Mouse (Mus musculus) embryonic facial prominence, embryonic 12.5 days (tissue): ENCODE data around the gene Klf6. TPM values are rescaled to one million over a fixed set of nuclear protein-coding genes. Genes with fewer than 3 reads are reported as not detected.

Source experiments
- ATAC-seq: fragments of 200-750 bp; cut with Nextera tagmentation; 2 replicates; pipeline ENCODE4 v1.8.0; 2017; ENCODE audit not compliant: insufficient number of reproducible peaks, insufficient read depth, low FRiP score, low TSS enrichment
- H3K27ac ChIP-seq: fragments of 300-500 bp; sonication (generic); 2 replicates; pipeline ENCODE4 v1.5.1; 2016; ENCODE audit warnings: mild to moderate bottlenecking
- H3K27me3 ChIP-seq: fragments of 300-500 bp; sonication (generic); 2 replicates; pipeline ENCODE4 v1.6.1; 2016; ENCODE audit warnings: mild to moderate bottlenecking, moderate library complexity
- H3K36me3 ChIP-seq: fragments of 300-500 bp; sonication (generic); 2 replicates; pipeline ENCODE4 v1.6.1; 2016; ENCODE audit warnings: mild to moderate bottlenecking
- H3K4me1 ChIP-seq: fragments of 300-500 bp; sonication (generic); 2 replicates; pipeline ENCODE4 v1.6.1; 2016
- H3K4me2 ChIP-seq: fragments of 300-500 bp; sonication (generic); replicated peaks from 2 replicates; pipeline ENCODE4 v1.6.1; 2016; ENCODE audit warnings: mild to moderate bottlenecking, moderate library complexity
- H3K4me3 ChIP-seq: fragments of 300-500 bp; sonication (generic); 2 replicates; pipeline ENCODE4 v1.5.1; 2016; ENCODE audit warnings: mild to moderate bottlenecking
- H3K9ac ChIP-seq: fragments of 300-500 bp; sonication (generic); 2 replicates; pipeline ENCODE4 v1.6.1; 2016; ENCODE audit warnings: mild to moderate bottlenecking, moderate library complexity
- H3K9me3 ChIP-seq: fragments of 300-500 bp; sonication (generic); 2 replicates; pipeline ENCODE4 v1.6.1; 2016; ENCODE audit warnings: mild to moderate bottlenecking, moderate library complexity
- WGBS: fragments of 180-500 bp; shearing (Covaris S2); methylation state at CpG from one replicate; pipeline ENCODE4 v1.1.7; 2016; 5-methylcytosine and 5-hydroxymethylcytosine counted together
- microRNA-seq: library from miRNA; unstranded; fragments of <30 nt; microRNA quantifications from one replicate; pipeline ENCODE4, GENCODE M21; 2017
- polyA plus RNA-seq: library from polyadenylated mRNA; unstranded; fragments of >200 nt; fragmentation: Nextera tagmentation; extraction: Ambion mirVana; gene quantifications from 2 replicates; pipeline ENCODE4 v1.2.1, GENCODE M21; 2016

Klf6 gene
- polyA plus RNA-seq, 1 experiment from 2014 or later: 60.8 TPM

DNA sequence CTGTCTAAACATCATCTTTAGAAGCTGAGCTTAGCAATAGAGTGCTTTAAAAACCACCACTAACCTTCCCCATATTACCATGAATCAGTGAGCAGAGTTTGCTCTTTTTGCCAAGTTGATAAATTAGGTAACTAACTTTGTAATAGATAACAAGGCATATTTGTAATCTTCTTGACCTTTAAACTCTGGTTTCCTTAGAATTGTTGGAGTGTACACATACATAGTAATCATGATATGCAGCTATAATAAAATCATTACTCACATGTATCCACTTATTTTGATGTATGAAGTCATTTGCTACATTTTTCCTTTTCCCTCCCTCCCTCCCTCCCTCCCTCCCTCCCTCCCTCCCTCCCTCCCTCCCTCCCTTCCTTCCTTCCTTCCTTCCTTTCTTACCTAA lies 56.1 kb downstream of the Klf6 start:
- Histone ChIP-seq H3K4me1 (no peaks in the 10 kb centered on the region), H3K4me2 (no peak overlapping the region), H3K9me3 (no peaks in the 10 kb centered on the region), H3K4me3 (no peak overlapping the region), H3K27me3 (no peaks in the 10 kb centered on the region), H3K36me3 (no peaks in the 10 kb centered on the region), H3K27ac (no peak overlapping the region), H3K9ac (no peak overlapping the region)
- ATAC-seq: no peak

DNA sequence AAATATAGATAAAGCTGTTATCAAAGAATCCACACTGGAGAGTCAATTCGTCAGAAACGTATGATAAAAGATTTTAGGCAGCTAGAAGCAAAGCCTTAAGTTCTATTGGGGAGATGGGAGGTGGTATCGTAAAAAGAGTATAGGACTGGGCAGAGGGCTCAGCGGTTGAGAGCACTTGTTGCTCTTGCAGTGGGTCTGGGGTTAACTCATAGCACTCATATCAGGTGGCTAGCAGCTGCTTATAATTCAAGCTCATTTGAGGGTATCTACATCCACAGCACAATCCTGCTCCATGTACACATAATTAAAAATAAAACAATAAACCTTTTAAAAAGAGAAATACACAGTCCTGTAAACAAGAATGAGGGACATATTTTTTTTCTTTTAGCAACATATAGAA lies 58.7 kb downstream of the Klf6 start:
- no peak overlapping the region for H3K4me3 ChIP-seq
- H3K4me2 ChIP-seq: no peak overlapping the region
- H3K36me3 ChIP-seq: no peaks in the 10 kb centered on the region
- H3K9me3 ChIP-seq: no peaks in the 10 kb centered on the region
- no peak for ATAC-seq
- 85% methylated on average over 4 of the region's 4 CpGs for WGBS
- H3K4me1 ChIP-seq: no peaks in the 10 kb centered on the region
- no peak overlapping the region for H3K9ac ChIP-seq
- H3K27me3 ChIP-seq: no peaks in the 10 kb centered on the region
- no peak overlapping the region for H3K27ac ChIP-seq

Small RNA genes within 50 kb of the gene (microRNA-seq; reads per million reads assigned to microRNA genes)
- gene Gm26043: not detected
